Mouse (Mus musculus) hindbrain, embryonic 14.5 days (tissue): ENCODE data around the gene Ddx50. TPM values are rescaled to one million over a fixed set of nuclear protein-coding genes. Genes with fewer than 3 reads are reported as not detected.
"Not testable (repeated sequence)": the region's sequence is repeated elsewhere in the genome, so short reads cannot be mapped to it uniquely, and the experiment has no call there.

Experiments used
- ATAC-seq: fragments of 200-750 bp; cut with Nextera tagmentation; 2 replicates; pipeline ENCODE4 v1.8.0; 2017; ENCODE audit warnings: moderate number of reproducible peaks, mild to moderate bottlenecking, moderate TSS enrichment, moderate library complexity; ENCODE audit not compliant: low FRiP score
- DNase-seq: peaks from one replicate; pipeline ENCODE4 v3.0.0-alpha.2; 2015; ENCODE audit warnings: low spot score
- H3K27ac ChIP-seq: fragments of 300-500 bp; sonication (generic); 2 replicates; pipeline ENCODE4 v1.5.1; 2014; ENCODE audit warnings: mild to moderate bottlenecking, moderate library complexity
- H3K27me3 ChIP-seq: fragments of 300-500 bp; sonication (generic); 2 replicates; pipeline ENCODE4 v1.6.1; 2014; ENCODE audit warnings: mild to moderate bottlenecking, low read length, mixed read lengths; ENCODE audit not compliant: control insufficient read depth, insufficient read depth
- H3K36me3 ChIP-seq: fragments of 300-500 bp; sonication (generic); replicated peaks from 2 replicates; pipeline ENCODE4 v1.6.1; 2014; ENCODE audit not compliant: control insufficient read depth, insufficient read depth
- H3K4me1 ChIP-seq: fragments of 300-500 bp; sonication (generic); replicated peaks from 2 replicates; pipeline ENCODE4 v1.6.1; 2014; ENCODE audit warnings: antibody characterized with exemption, low read length, mixed read lengths; ENCODE audit not compliant: control insufficient read depth, insufficient read depth
- H3K4me2 ChIP-seq: fragments of 300-500 bp; sonication (generic); replicated peaks from 2 replicates; pipeline ENCODE4 v1.6.1; 2014; ENCODE audit warnings: mild to moderate bottlenecking, moderate library complexity
- H3K4me3 ChIP-seq: fragments of 300-500 bp; sonication (generic); replicated peaks from 2 replicates; pipeline ENCODE4 v1.5.1; 2014; ENCODE audit warnings: mild to moderate bottlenecking, low read length
- H3K9ac ChIP-seq: fragments of 300-500 bp; sonication (generic); 2 replicates; pipeline ENCODE4 v1.6.1; 2014
- H3K9me3 ChIP-seq: fragments of 300-500 bp; sonication (generic); 2 replicates; pipeline ENCODE4 v1.6.1; 2016; ENCODE audit warnings: low read length; ENCODE audit not compliant: control insufficient read depth
- WGBS: fragments of 180-500 bp; shearing (Covaris S2); extraction: QIAGEN DNeasy Blood & Tissue Kit; methylation state at CpG from one replicate; pipeline ENCODE4 v1.1.7; 2014; 5-methylcytosine and 5-hydroxymethylcytosine counted together
- polyA plus RNA-seq: library from polyadenylated mRNA; unstranded; fragments of >200 nt; fragmentation: Nextera tagmentation; extraction: Ambion mirVana; gene quantifications from 2 replicates; pipeline ENCODE4 v1.2.1, GENCODE M21; 2014

Gene Ddx50
- polyA plus RNA-seq, 1 experiment from 2014 or later, result 87.5 TPM

DNA sequence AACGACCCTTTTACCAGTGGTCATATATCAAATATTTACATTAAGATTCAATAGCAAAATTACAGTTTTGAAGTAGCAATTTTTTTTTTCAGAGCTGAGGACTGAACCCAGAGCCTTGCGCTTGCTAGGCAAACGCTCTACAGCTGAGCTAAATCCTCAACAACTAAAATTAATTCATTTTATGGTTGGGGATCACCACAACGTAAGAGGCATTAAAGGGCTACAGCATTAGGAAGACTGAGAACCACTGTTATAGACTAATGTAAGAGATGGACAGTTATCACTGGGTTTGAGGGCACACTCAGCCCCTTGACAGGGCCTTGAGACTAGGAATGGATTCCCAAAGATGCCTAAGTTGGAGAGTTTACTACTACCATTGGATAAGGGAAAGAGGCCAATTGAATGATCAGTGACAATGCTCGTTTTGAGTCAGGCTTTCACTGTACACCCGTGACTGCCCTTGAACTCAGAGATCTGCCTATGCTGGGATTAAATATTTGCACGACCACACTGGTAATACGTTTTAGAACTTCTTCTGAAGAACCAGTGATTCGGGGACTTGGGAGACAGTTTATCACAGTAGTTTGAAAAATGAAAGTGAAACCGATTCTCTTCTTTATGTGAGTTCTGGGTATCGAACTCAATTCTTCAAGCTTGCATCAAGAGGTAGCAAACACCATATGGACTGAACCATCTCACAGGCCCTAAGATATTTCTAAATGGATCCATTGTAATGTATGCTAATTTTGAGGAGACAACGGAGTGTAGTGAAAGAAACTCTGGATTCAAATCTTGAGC is 47.6 kb downstream of the Ddx50 start:
- 89% methylated on average over 12 of the region's 12 CpGs for WGBS
- DNase-seq (no peak), ATAC-seq (no peak)
- Histone ChIP-seq H3K27ac (no peak overlapping the region), H3K36me3 (peaks cover 3% of the 10 kb centered on the region), H3K9me3 (no peaks in the 10 kb centered on the region), H3K9ac (no peak overlapping the region; the same call in 1 of the 2 replicates), H3K4me2 (peak overlapping the region; percentile 93; the same call in 1 of the 2 replicates), H3K27me3 (no peaks in the 10 kb centered on the region), H3K4me3 (no peak overlapping the region), H3K4me1 (peaks cover 16% of the 10 kb centered on the region; the same call in 1 of the 2 replicates)

DNA sequence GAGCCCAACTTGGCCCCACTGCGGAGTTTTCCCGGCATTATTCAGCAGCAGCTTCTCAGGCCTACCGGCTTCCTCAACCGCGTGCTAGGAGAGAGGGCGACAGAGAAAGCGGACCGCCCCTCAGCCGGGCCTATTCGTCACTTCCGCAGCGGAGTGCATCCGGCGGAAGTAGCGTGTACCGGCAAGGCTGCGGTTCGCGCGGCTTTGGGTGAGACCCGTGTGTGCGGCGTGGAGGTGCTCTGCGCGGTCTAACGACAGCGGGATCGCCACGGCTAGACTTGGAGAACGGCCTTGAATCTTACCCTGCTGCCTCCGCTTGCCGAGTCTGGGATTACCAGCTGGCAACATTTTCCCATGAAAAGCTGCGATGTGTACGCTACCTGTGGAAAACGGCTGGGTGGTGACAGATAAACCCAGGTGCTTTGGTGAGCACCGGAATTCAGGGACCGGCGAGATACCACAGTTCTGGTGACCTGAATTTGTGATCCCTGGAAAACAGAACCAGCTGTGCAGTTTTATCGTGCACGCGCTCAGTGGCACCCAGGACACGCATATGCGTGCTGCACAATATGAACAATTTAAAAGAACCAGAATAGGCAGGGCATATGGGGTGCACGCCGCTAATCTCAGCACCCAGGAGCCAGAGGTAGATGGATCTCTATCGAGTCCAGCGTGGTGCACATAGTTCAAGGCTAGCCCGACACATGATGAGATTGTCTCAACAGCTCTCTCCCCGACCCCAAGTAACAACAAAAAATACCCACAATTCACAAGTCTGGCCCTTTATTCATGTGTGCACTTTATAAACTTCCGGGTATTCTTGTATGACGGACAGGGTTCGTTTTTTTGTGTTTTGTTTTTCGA is 48.6 kb downstream of the Ddx50 start, which contains the start of gene Ddx21:
Gene Ddx21 (minus strand): TSS at position 105 of the 864 bp plus-strand sequence.
- H3K4me3 ChIP-seq, result peak within 1 kb of the TSS; percentile 94
- peak within 1 kb of the TSS; percentile 78 for H3K9ac ChIP-seq
- H3K36me3 ChIP-seq, result peaks cover 13% of the 10 kb centered on the region
- WGBS, result 6% methylated on average over 53 of the region's 53 CpGs
- H3K27me3 ChIP-seq, result no peaks in the 10 kb centered on the region
- peaks cover 16% of the 10 kb centered on the region; the same call in 1 of the 2 replicates for H3K4me1 ChIP-seq
- peak; percentile 95 for DNase-seq
- H3K9me3 ChIP-seq, result no peaks in the 10 kb centered on the region
- H3K27ac ChIP-seq, result peak within 1 kb of the TSS; percentile 83
- peak; percentile 98 for ATAC-seq
- peak within 1 kb of the TSS; percentile 93 for H3K4me2 ChIP-seq

DNA sequence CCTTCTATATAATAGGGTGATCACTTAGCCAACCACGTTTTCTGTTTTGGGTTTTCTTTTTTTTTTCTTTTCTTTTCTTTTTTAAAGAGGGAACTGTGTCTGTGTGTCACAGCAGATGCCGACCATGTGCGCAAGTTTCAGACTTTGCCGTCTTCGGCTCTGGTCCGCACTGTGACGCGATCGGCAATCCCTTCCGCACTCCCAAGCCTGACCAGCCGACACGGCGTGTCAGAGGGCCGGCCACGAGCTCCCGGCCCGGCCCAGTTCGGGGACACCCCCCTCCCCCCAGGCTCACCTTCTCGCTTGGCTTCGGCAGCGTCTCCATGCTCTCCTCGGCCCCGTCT is 49.2 kb downstream of the Ddx50 start:
- H3K4me3 ChIP-seq, result peak overlapping the region; percentile 94
- peak overlapping the region; percentile 93 for H3K4me2 ChIP-seq
- H3K9me3 ChIP-seq, result no peaks in the 10 kb centered on the region
- H3K4me1 ChIP-seq, result peaks cover 16% of the 10 kb centered on the region; the same call in 1 of the 2 replicates
- ATAC-seq (peak; percentile 81), DNase-seq (no peak)
- H3K27ac ChIP-seq, result peak overlapping the region; percentile 83; the same call in 1 of the 2 replicates
- WGBS, result under 1% methylated on average over 23 of the region's 23 CpGs
- H3K9ac ChIP-seq, result peak overlapping the region; percentile 78
- H3K36me3 ChIP-seq, result peaks cover 19% of the 10 kb centered on the region
- no peaks in the 10 kb centered on the region for H3K27me3 ChIP-seq

DNA sequence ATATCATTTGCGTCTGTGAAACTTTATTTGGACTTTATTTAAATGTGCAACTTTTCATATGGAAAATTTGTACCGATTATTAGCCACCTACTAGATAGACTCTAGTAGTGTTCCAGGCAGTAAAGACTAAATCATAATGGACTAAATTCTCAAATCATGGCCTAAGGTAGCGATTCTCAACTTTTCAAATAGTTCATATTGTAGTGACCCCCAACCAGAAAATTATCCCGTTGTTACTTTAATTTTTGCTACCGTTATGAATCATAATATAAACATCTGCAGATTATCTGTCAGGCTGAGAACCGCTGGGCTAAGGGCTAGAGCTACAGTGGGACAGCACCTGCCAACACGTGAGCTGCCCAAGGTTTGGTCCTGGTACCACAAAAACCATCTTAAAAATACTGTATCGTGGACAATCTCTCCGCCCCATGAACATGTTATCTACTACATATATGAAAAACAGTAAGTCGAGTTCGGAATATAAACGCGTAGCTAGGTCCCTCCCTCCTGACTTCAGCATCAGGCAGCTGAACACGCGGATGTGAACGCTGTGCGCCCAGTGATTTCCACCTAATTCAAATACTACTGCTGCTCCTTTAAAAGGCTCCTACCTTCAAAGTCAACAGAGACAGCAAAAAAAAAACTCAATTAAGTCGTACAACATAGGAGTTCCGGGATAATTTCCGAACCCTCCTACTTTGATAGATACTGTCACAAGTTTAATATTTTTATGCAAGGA is 49.8 kb downstream of the Ddx50 start:
- DNase-seq (no peak), ATAC-seq (no peak)
- H3K4me1 ChIP-seq, result peaks cover 16% of the 10 kb centered on the region; the same call in 1 of the 2 replicates
- no peak overlapping the region for H3K27ac ChIP-seq
- H3K4me2 ChIP-seq, result peak overlapping the region; percentile 93
- peak overlapping the region; percentile 78 for H3K9ac ChIP-seq
- WGBS, result 14% methylated on average over 20 of the region's 20 CpGs
- peak overlapping the region; percentile 94 for H3K4me3 ChIP-seq
- no peaks in the 10 kb centered on the region for H3K9me3 ChIP-seq
- H3K36me3 ChIP-seq, result peaks cover 22% of the 10 kb centered on the region
- no peaks in the 10 kb centered on the region for H3K27me3 ChIP-seq

DNA sequence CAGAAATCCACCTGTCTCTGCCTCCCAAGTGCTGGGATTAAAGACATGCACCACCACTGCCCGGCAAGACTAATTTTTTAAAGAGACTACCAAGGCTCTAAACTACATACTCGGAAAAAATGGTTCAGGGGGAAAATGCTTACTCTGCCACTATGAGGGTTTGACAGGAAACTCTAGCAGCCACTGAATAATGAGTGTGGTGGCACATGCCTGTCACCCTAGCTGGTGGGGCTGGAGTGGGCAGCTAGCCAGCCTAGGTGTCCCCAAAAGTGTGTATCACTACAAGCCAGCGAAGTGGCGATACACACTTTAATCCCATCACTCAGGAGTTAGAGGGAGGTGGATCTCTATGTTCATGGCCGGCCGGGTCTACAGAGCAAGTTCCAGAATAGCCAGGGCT is 51.0 kb downstream of the Ddx50 start:
- Histone ChIP-seq H3K4me3 (no peak overlapping the region), H3K27ac (no peak overlapping the region), H3K9ac (no peak overlapping the region), H3K4me1 (peaks cover 16% of the 10 kb centered on the region; the same call in 1 of the 2 replicates), H3K36me3 (peaks cover 32% of the 10 kb centered on the region), H3K9me3 (no peaks in the 10 kb centered on the region), H3K4me2 (0 out of 2 replicates have a peak overlapping the region, but pooled peaks have one; percentile 93), H3K27me3 (no peaks in the 10 kb centered on the region)
- ATAC-seq, result no peak
- WGBS, result 90% methylated on average over 6 of the region's 6 CpGs
- no peak for DNase-seq

DNA sequence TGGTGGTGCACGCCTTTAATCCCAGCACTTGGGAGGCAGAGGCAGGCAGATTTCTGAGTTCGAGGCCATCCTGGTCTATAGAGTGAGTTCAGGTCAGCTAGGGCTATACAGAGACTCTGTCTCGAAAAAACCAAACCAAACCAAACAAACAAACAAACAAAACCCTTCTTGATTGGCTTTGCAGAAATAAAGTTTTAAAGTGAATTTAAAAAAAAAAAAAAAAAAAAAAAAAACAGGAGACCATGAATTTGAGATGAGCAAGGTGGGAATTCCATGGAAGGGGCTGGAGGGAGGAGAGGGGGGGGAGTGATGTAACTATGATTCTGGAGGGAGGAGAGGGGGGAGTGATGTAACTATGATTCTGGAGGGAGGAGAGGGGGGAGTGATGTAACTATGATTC is 51.7 kb downstream of the Ddx50 start:
- H3K27ac ChIP-seq, H3K9ac ChIP-seq, DNase-seq, H3K4me2 ChIP-seq, H3K9me3 ChIP-seq, ATAC-seq, H3K4me3 ChIP-seq, H3K27me3 ChIP-seq: not testable (repeated sequence)
- Histone ChIP-seq H3K4me1 (peaks cover 16% of the 10 kb centered on the region; the same call in 1 of the 2 replicates), H3K36me3 (peaks cover 39% of the 10 kb centered on the region)
- 97% methylated on average over 3 of the region's 3 CpGs for WGBS

DNA sequence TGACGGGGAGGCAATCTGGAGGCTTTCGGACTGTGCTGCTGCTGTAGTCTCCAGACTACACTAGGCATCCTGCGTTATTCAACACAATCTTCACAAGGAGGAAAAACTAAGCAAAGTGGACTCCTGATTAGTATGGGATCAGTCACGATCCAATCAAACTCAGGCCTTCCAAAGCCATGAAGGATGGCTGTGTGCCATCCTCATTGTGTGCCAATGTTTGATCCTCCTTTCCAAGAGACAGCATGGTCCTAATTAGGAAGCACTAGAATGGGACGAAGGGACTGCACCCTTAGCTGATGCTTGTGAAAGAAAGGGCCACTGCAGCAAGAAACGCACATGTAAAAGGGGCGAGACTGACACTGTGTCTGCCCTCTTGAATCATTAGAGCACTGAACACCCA is 58.5 kb downstream of the Ddx50 start:
- H3K9ac ChIP-seq, result no peak overlapping the region
- H3K4me1 ChIP-seq, result no peaks in the 10 kb centered on the region; the same call in 1 of the 2 replicates
- no peaks in the 10 kb centered on the region for H3K27me3 ChIP-seq
- ATAC-seq (no peak), DNase-seq (no peak)
- H3K27ac ChIP-seq, result no peak overlapping the region
- H3K36me3 ChIP-seq, result peaks cover 94% of the 10 kb centered on the region
- H3K9me3 ChIP-seq, result no peaks in the 10 kb centered on the region
- H3K4me2 ChIP-seq, result no peak overlapping the region
- 88% methylated on average over 7 of the region's 7 CpGs for whole genome bisulfite sequencing
- H3K4me3 ChIP-seq, result no peak overlapping the region

DNA sequence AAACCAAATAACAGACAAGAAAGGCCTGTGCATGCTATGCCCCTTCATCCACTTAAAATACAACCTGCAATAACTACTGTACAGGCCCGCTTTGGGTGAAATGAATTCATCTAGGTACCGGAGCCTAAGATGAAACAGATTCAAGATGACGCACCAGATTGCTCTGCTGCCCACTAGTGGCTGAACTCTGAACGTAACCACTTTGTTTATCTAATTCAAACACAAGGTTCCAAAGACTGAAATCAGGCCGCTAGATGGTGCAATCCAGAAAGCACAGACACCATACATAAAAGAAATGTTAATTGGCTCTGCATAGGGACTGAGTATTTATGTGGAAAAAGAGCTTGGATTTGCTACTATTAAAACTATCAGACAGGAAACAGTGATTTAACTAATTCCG is 60.8 kb downstream of the Ddx50 start:
- Histone ChIP-seq H3K4me3 (no peak overlapping the region), H3K4me2 (no peak overlapping the region), H3K9ac (no peak overlapping the region), H3K36me3 (peaks cover 99% of the 10 kb centered on the region), H3K27ac (no peak overlapping the region), H3K4me1 (no peaks in the 10 kb centered on the region), H3K9me3 (no peaks in the 10 kb centered on the region), H3K27me3 (no peaks in the 10 kb centered on the region)
- ATAC-seq (peak; percentile 78; the same call in 1 of the 2 replicates), DNase-seq (peak; percentile 95)
- 31% methylated on average over 6 of the region's 6 CpGs for WGBS
